Mouse (Mus musculus) brain, embryonic 18.5 days (tissue): ENCODE measurements at regions not wholly inside any gene's neighbourhood (a gene's known extent, or its start where the extent isn't known, plus 50 kb on each side); places are given as distances from the start of the nearest gene placed in this dataset.
"Not testable (repeated sequence)": the region's sequence is repeated elsewhere in the genome, so short reads cannot be mapped to it uniquely, and the experiment has no call there.

Source experiments
- DNase-seq: peaks from one replicate; pipeline ENCODE4 v3.0.0-alpha.2; 2012; ENCODE audit warnings: low read depth, low spot score

DNA sequence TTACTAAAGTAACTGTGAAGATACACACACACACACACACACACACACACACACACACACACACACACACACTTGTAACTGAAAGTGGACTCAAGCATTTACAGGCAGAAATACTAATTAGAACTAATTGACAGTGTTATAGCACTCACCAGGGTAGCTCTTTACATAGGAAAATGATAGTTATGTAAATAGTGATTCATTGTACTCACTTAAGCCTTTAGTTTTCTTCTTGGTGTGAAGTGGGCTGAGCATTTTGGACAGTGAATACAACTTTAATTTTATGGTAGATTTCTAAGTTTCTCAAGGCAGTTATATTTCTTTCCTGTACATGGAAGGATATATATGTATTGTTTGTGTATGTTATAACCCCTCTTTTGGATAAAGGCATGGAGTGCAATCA, 704.5 kb upstream of the Nr2f1 start:
- no peak for DNase-seq

DNA sequence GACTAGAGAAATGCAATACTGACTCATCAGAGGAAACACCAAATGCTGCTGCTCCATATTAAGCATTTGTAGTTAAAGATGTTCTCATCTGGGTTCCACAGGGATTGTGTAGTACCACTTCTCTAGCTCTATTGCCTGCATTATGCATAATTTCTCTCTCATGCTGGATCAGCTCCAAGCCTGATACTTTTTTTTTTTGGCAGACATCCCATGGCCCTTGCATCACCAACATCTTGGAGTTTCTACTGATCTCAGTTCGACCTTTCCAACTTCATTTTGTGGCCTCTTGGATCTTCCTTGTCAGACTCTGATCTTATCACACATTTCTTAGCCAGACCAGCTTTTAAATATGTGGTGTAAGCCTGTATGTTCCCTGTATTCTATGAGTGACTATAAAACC, 701.1 kb upstream of the Nr2f1 start:
- no peak for DNase-seq

DNA sequence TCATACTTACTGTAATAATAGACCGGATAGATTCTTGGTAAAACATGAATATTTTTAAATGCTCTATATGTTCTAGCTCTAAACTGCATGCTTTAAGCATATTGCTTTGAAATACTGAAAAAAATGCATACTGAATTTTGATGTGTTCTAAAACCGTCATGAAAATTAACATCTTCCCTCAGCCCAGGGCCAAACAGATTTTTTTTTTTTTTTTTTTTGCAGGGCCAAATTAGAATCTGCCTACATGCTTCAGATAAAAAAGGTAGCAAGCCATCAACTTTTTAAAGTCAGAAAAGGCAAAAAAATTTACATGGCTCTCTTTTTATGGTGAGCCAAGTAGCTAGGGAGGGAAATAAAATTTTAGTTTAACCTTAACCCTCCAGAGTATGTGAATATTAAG, 692.7 kb upstream of the Nr2f1 start:
- DNase-seq, result no peak

DNA sequence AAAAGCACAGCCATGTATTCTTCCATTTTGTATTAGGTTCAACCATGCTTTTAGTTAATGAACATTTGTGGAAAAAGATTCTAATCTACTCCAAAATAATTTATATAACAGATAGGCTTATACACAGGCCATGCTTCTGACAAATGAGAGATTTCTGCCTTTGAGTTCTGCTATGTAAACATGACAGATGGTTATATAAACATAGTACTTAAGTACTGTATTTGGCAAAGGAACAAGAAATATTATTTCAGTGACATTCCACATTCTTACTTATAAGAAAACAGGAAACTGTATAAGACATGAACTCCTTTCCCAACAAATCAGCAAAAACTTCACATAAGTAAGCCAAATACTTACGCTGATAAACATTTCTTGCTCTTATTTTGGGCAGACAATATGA, 683.5 kb upstream of the Nr2f1 start:
- no peak for DNase-seq

DNA sequence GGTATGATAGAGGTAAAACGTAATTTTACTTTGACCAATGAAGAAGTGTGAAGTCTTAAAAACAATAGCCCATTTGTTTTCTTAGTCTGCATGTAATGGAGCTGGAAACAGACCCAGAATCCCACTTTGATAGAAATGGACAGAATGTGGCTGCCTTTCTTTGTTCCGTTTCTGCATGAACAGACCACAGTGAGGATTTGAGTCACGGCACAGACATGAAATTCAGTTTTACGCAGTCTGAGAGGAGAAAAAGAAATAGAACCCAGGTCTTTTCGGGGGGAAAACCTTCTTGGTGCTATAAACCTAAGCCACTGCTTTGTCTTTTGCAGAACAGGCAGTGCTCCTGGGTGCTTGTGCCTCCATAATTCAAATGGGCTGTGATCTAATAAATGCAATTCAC, 673.0 kb upstream of the Nr2f1 start:
- DNase-seq, result no peak

DNA sequence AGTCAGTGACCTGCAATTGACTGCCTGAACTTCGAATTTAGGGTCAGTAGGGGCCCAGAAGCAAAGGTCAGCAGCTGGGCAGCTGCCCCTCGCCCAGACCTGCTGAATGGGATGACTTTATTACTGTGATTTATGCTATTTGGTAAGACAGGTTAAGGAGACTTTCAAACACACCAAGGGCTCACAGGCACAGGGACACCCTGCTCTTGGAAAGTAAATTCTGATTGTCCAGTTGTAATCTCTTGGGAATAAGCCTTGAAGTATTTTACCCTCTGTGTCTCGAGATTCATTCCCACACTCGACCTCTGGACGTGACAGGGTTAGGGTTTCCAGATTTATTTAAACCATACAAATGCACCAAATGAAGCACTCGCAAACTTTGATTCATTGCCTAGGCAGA, 672.4 kb upstream of the Nr2f1 start:
- no peak for DNase-seq

DNA sequence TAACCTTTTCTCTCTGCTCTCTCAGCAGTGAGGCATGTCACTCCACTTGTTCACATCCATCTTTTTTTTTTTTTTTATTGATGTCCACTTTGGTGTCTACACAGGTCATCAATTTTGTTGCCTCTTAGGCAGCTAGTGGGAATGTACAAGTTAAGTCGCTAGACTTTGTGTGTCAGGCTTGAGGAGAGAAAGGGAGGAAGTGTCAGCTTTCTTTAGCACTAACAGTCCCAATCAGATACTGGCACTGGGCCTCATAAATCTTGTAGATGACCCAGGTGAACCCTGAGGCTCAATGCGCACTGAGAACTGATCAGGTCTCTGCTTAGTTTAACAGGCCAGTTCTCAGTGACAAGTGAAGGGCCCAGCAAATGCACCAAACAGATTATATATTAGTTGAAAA, 671.7 kb upstream of the Nr2f1 start:
- DNase-seq, result no peak

DNA sequence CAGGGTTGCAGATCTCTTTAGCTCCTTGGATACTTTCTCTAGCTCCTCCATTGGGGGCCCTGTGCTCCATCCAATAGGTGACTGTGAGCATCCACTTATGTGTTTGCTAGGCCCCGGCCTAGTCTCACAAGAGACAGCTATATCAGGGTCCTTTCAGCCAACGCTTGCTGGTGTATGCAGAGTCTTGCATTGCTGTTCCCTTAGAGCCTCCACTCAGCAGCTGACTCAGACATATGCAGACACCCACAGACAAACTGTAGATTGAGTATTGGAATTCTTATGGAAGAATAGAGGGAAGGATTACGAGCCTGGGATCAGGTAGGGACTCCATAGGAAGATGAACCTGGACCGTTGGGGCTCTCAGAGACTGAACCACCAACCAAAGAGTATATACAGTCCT, 624.8 kb upstream of the Nr2f1 start:
- DNase-seq, result not testable (repeated sequence)

DNA sequence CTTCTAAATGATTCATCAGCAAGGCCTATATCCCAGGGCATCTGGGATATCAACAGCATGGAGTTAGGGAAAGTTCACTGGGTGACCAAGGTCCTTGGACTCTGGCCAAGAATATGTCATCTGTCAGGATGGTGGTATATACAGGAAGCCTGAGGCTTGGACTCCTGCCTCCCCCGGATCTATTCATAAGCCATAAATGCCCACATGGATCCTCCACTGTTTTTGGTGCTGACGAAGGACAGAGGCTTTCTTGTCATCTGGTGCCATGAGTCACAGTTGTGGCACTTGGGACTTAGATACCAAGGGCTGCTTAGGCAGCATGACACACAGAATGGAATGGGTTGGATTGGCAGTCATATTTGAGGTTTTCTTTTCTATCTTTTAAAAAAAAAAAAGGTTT, 610.1 kb upstream of the Nr2f1 start:
- DNase-seq, result no peak

DNA sequence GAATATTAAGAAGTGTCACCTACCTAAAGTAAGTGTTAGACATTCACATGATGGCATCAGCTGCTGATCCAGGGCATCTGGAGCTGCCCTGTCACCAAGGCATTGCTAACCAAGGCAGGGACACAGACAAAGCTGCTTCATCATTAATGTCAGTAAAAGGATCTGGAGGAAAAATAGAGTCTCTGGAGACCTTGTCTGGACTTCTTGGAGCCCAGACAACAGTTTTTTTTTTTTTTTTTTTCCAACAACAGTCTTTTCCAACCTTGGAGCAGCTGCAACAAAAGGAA, 603.2 kb upstream of the Nr2f1 start:
- no peak for DNase-seq

DNA sequence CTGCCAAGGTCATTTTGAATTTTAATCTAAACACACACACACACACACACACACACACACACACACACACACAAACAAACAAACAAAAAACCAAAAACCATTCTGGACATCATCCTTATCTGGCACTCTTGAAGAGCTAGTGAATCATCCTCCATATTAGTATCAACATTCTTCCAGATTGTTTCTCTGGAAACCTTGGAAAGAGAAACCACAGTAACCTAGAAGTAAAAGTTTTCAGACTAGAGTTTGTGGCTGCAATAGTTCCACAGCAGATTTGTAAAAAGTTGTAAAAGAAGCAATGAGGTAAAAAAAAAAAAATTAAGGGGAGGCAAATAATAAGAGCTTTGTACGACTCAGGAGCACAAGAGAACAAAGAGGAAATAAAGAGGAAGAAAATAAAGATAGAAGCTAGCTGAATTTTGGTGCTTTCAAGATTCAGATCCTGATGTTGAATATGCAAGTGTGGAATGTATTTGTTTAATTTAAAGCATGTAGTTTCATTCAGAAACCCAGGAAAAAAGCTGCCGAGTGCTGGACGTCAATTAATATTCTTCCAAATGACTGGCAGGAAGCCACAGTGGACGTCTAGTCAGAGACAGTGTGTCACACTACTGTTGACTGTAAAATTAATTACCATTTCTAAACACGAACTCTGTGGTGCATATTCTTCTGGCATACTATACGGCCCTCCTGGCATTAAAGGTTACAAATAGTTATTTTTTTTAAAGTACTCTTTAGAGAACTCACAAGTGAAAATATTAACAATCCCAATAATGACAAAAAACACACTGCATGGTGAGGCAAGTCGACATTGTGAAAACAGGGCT, 602.7 kb upstream of the Nr2f1 start:
- DNase-seq, result no peak

DNA sequence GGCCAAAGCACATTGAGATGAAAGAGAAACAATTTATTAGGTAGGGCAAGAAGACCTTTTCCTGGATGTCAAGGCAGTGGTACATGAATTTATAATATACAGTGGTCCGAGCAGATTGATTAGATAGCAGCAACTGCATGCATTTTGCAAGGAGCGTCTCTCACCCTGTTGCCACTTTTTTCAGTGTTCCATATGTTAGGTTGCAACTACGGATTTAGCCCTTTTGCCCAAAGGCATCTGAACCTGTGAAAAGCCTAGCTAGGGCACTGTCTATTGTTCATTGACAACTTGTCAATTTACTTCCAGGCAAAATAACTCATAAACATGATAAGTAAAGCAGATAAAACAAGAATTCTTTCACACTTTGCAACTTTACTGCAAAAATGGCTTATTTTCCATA, 600.1 kb upstream of the Nr2f1 start:
- no peak for DNase-seq

DNA sequence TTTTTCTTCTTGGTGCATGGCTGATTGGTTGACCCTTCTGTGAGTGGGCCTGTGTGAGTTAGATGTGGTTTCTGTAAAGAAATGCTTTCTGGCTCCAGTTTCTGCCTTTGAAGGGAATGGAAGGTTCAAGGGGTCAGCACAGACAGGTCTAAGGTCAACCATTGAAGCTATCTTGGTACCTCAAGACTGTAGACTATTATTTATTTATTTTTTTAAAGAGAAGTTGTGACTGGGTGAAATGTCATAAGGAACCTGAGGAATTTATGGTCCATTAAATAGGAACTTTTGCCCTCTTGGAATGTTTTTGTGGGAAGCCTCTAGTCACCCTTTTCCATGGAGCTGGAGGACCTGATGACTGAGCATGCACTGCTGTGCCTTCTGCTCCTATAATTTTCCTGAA, 595.7 kb upstream of the Nr2f1 start:
- no peak for DNase-seq

DNA sequence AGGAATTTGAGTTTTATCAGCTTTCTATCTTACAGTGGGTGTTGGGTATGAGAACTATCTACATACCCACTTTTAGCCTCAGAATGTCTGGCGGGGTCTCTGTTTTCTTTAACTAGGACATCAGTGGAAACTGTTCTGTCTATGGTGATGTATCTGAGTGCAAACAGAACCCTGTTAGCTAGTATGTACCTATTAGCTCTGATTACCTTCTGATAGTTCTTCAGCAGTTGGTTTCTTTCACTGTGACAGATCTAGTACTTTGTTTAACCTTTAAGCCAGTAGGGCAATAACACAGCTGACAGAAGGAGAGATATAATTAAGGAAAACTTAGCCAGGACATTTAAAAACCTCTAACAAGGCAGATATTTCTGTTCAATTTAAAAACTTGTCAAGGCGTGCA, 584.7 kb upstream of the Nr2f1 start:
- DNase-seq, result no peak

DNA sequence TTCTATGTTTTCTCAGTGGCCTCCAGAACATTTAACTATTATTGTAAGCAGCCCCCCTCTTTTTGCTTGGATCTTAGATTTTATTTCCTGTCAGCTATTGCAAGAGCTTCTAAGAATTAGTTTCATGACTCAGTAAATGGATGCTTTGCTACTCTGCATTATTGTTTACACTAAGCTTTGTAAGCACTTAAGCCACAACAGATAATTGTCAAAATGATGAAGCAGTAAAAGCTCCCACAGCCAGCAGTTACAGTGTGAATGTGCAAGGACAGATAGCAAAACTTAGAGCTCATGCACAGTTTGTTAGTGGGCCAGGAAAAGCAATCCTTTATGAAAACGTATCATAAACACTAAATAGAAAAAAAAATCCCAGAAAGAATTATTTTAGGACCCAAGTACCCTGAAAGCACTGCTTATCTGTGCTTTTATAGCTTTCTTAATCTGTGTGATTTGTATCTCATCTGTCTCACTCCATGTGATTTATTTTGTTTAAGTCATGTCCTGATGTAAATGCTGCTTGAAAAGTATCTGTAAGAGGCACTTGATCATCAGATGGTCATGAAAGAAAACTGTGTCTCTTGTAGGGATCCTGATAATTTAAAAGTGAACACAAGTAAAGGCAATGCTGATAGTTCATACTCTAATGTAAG, 584.2 kb upstream of the Nr2f1 start:
- DNase-seq, result no peak
